Mouse (Mus musculus) adrenal gland, adult 2 months (tissue): ENCODE measurements around the gene Atat1. TPM values are rescaled to one million over a fixed set of nuclear protein-coding genes. Genes with fewer than 3 reads are reported as not detected.
A peak's percentile ranks its signal among the peaks of the same experiment; 100 is the strongest.

Source experiments
- DNase-seq: peaks from one replicate; pipeline ENCODE4 v3.0.0; 2021
- polyA plus RNA-seq: library from polyadenylated mRNA; depleted of rRNA; stranded (reverse); fragments of >200 nt; gene quantifications from 2 replicates; pipeline ENCODE4 v1.2.3, GENCODE M21; 2012
- total RNA-seq, 2 experiments: library from RNA; stranded (reverse); gene quantifications; 2 replicates each; pipeline ENCODE4 v1.2.3; 2021

Atat1 gene
- total and polyA plus RNA-seq, 3 experiments, result 27.4 to 128 (median 40.0) TPM

- DNase-seq, result peak; percentile 91
Measured at GRCm38 (mm10) chr17:35873774-35874519, 35.9 kb downstream of the Atat1 start.

- no peak for DNase-seq
Measured at GRCm38 (mm10) chr17:35870884-35871696, 38.8 kb downstream of the Atat1 start.

GRCm38 (mm10) chr17:35870151-35870883 lies 39.6 kb downstream of the Atat1 start:
- DNase-seq, result peak; percentile 87

- peak; percentile 68 for DNase-seq
Measured at GRCm38 (mm10) chr17:35869346-35870067, 40.4 kb downstream of the Atat1 start.

GRCm38 (mm10) chr17:35868961-35869345 lies 40.9 kb downstream of the Atat1 start:
- DNase-seq, result no peak

- peak; percentile 57 for DNase-seq
Measured at GRCm38 (mm10) chr17:35868165-35868820, 41.6 kb downstream of the Atat1 start.

GRCm38 (mm10) chr17:35866911-35867890 lies 42.7 kb downstream of the Atat1 start:
- peak; percentile 74 for DNase-seq

- DNase-seq, result peak; percentile 87
Measured at GRCm38 (mm10) chr17:35866281-35866831, 43.5 kb downstream of the Atat1 start.

- DNase-seq, result peak; percentile 85
Measured at GRCm38 (mm10) chr17:35865481-35866280, 44.2 kb downstream of the Atat1 start, which contains the start of gene Ppp1r18. Gene Ppp1r18 (plus strand): TSS chr17:35865593.

GRCm38 (mm10) chr17:35864832-35865353 lies 45.0 kb downstream of the Atat1 start:
- DNase-seq, result no peak

- peak; percentile 95 for DNase-seq
Measured at GRCm38 (mm10) chr17:35861198-35861857, 48.5 kb downstream of the Atat1 start, which contains the start of gene Nrm. Gene Nrm (plus strand): TSS chr17:35861318.

- no peak for DNase-seq
Measured at GRCm38 (mm10) chr17:35860831-35861197, 49.1 kb downstream of the Atat1 start.

GRCm38 (mm10) chr17:35859835-35860234 lies 50.0 kb downstream of the Atat1 start:
- DNase-seq, result no peak

- no peak for DNase-seq
Measured at GRCm38 (mm10) chr17:35859371-35859770, 50.5 kb downstream of the Atat1 start.

- no peak for DNase-seq
Measured at GRCm38 (mm10) chr17:35850974-35851373, 58.9 kb downstream of the Atat1 start.

- no peak for DNase-seq
Measured at GRCm38 (mm10) chr17:35848112-35848511, 61.8 kb downstream of the Atat1 start.
